Mouse (Mus musculus) MEL (cell line): ENCODE measurements around the gene Tsc22d1.

Experiments used
- CHD1 ChIP-seq: IDR thresholded peaks from 2 replicates; pipeline ENCODE4 v1.6.1; 2012; ENCODE audit warnings: low read depth, mild to moderate bottlenecking, inconsistent platforms, low read length, improper control_type of control experiment
- CTCF ChIP-seq, 3 experiments: IDR thresholded peaks in 2 of 3; conservative IDR thresholded peaks in 1 of 3; 2 replicates each; pipeline ENCODE4 v1.5.1; 2011 to 2012; ENCODE audit warnings: low read length in 3 of 3, low read depth in 2 of 3, mild to moderate bottlenecking in 2 of 3, improper control_type of control experiment in 1 of 3, inconsistent platforms in 1 of 3, mixed read lengths in 1 of 3, moderate library complexity in 1 of 3; ENCODE audit not compliant: control insufficient read depth in 1 of 3, insufficient read depth in 1 of 3, poor library complexity in 1 of 3, severe bottlenecking in 1 of 3
- EP300 ChIP-seq, 2 experiments: IDR thresholded peaks; 2 replicates each; pipeline ENCODE4 v1.6.1; 2011; ENCODE audit warnings: improper control_type of control experiment in 2 of 2, low read length in 2 of 2, low read depth in 1 of 2, mild to moderate bottlenecking in 1 of 2
- KAT2A ChIP-seq: conservative IDR thresholded peaks from 2 replicates; pipeline ENCODE4 v1.6.1; 2012; ENCODE audit warnings: low read depth, low read length, improper control_type of control experiment, inconsistent platforms
- MAFK ChIP-seq: IDR thresholded peaks from 2 replicates; pipeline ENCODE4 v1.6.1; 2011; ENCODE audit warnings: low read depth, mild to moderate bottlenecking, low read length, improper control_type of control experiment, borderline replicate concordance
- POLR2AphosphoS2 ChIP-seq: IDR thresholded peaks from 2 replicates; pipeline ENCODE4 v1.6.1; 2011; ENCODE audit warnings: low read length, improper control_type of control experiment

GRCm38 (mm10) chr14:76535096-76535495, 120.3 kb downstream of the Tsc22d1 start:
- TF ChIP-seq CTCF (IDR thresholded peaks at IDR 0.05 in 2 of 3, conservative IDR thresholded peaks at IDR 0.05 in 1 of 3; ENCODE audit: control insufficient read depth in 1 of 3, insufficient read depth in 1 of 3, low read depth in 2 of 3, low read length in 3 of 3, poor library complexity in 1 of 3, severe bottlenecking in 1 of 3) (no peak), KAT2A (no peak), MAFK (no peak), POLR2AphosphoS2 (no peak), EP300 (IDR thresholded peaks at IDR 0.05; ENCODE audit: low read depth in 1 of 2, low read length in 2 of 2) (no peak), CHD1 (no peak)
